17 mouse cellular contexts compared by ENCODE assay signal in the genomic region with DNA sequence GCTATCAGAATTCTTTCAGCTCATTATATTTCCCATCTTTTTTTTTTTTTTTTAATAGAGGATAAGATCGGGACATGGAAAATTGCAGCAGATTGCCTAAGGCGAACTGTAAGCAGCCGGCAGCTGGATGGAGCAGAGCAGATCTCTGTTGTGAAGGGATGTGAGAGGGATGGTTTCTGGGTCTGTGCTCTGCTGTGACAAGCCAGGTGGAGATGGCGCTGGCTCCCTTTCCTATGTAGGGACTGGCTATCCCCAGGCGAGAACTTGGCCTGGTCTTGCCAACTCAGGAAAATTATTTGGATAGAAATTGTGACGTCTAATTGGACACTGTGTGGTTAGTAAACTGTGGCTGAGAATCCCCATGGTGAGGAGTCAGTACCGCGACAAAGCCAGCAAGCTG.
DNase-seq lines count a peak whose midpoint lies in the region; ATAC-seq and TF ChIP-seq lines count a peak whose summit lies in the region.
"Had no signal": no experiment of that assay in that cellular context is flagged by ENCODE, and none has a peak within 500 bp of the region (broad histone marks: within the 10 kb centered on the region; RNA-seq: fewer than 3 reads in every experiment).

No protein-coding gene starts in this region.

- H3K4me1 ChIP-seq in embryonic facial prominence, embryonic 14.5 days (ENCODE audit: control insufficient read depth, insufficient read depth, low read length), result peaks cover 23% of the 10 kb centered on the region
- H3K4me1 ChIP-seq in hindbrain, embryonic 15.5 days (replicated peaks), result peaks cover 18% of the 10 kb centered on the region
- 0 out of 2 replicates have a peak, but pooled peaks cover 3% of the 10 kb centered on the region for H3K4me1 ChIP-seq in midbrain, postnatal 0 days (ENCODE audit: insufficient read depth, low read length)
- H3K4me1 ChIP-seq: liver, embryonic 13.5 days had no signal

- no peak overlapping the region for H3K9ac ChIP-seq in embryonic facial prominence, embryonic 14.5 days (ENCODE audit: low read depth, low read length)
- no peak overlapping the region for H3K9ac ChIP-seq in hindbrain, embryonic 15.5 days
- H3K9ac ChIP-seq in midbrain, postnatal 0 days (replicated peaks; ENCODE audit: low read length, poor library complexity, severe bottlenecking), result no peak overlapping the region
- H3K9ac ChIP-seq: heart, embryonic 12.5 days; kidney, embryonic 15.5 days; liver, embryonic 13.5 days had no signal

- ATAC-seq in embryonic facial prominence, embryonic 14.5 days (ENCODE audit: low read depth), result no peak
- ATAC-seq in hindbrain, embryonic 15.5 days (ENCODE audit: low FRiP score, low read depth), result peak; percentile 74
- ATAC-seq in midbrain, postnatal 0 days (ENCODE audit: low FRiP score), result peak; percentile 44; the same call in 1 of the 2 replicates
- no peak for ATAC-seq in megakaryocyte progenitor cell, adult 5-6 weeks (replicated peaks; ENCODE audit: poor library complexity)
- ATAC-seq: lung, postnatal 0 days had no signal

- H3K36me3 ChIP-seq in embryonic facial prominence, embryonic 14.5 days (ENCODE audit: control insufficient read depth, insufficient read depth, low read length), result no peaks in the 10 kb centered on the region
- no peaks in the 10 kb centered on the region for H3K36me3 ChIP-seq in hindbrain, embryonic 15.5 days
- no peaks in the 10 kb centered on the region for H3K36me3 ChIP-seq in midbrain, postnatal 0 days (ENCODE audit: insufficient read depth, low read length)
- H3K36me3 ChIP-seq: G1E; heart, embryonic 12.5 days; kidney, embryonic 15.5 days; liver, embryonic 13.5 days had no signal

- no peak for TF ChIP-seq CTCF in layer of hippocampus, adult 2 months (conservative IDR thresholded peaks at IDR 0.05)
- TF ChIP-seq CTCF in midbrain, postnatal 0 days (IDR thresholded peaks at IDR 0.05), result no peak

- H3K4me2 ChIP-seq in embryonic facial prominence, embryonic 14.5 days (ENCODE audit: low read depth, low read length), result no peak overlapping the region
- H3K4me2 ChIP-seq in hindbrain, embryonic 15.5 days, result no peak overlapping the region
- no peak overlapping the region for H3K4me2 ChIP-seq in midbrain, postnatal 0 days (ENCODE audit: low read depth, low read length, poor library complexity, severe bottlenecking)
- H3K4me2 ChIP-seq: heart, embryonic 12.5 days; kidney, embryonic 15.5 days; liver, embryonic 13.5 days had no signal

- no peaks in the 10 kb centered on the region for H3K9me3 ChIP-seq in embryonic facial prominence, embryonic 14.5 days (ENCODE audit: control insufficient read depth, low read length)
- H3K9me3 ChIP-seq in hindbrain, embryonic 15.5 days, result no peaks in the 10 kb centered on the region
- H3K9me3 ChIP-seq in midbrain, postnatal 0 days (ENCODE audit: low read length), result no peaks in the 10 kb centered on the region
- H3K9me3 ChIP-seq: G1E; heart, embryonic 12.5 days; kidney, embryonic 15.5 days; liver, embryonic 13.5 days had no signal

- DNase-seq in layer of hippocampus, adult 2 months (ENCODE audit: low spot score in 2 of 2), result no peak
- no peak for DNase-seq in layer of hippocampus, adult 8-10 months (ENCODE audit: low spot score in 2 of 2)
- peak; percentile 43 for DNase-seq in embryonic facial prominence, embryonic 14.5 days (ENCODE audit: low spot score)
- no peak for DNase-seq in midbrain, postnatal 0 days (ENCODE audit: low spot score)
- no peak for DNase-seq in gastrocnemius, adult 8-10 months (ENCODE audit: low spot score in 2 of 2)
- no peak for DNase-seq in lung, postnatal 4 days
- DNase-seq: adrenal gland, postnatal 36 days; cerebellum, adult 11 months; gastrocnemius, postnatal 14 days; liver, embryonic 13.5 days; right cerebral cortex, postnatal 14 days had no signal

- no peak overlapping the region for H3K4me3 ChIP-seq in layer of hippocampus, adult 2 months
- H3K4me3 ChIP-seq in embryonic facial prominence, embryonic 14.5 days (ENCODE audit: low read depth, low read length), result no peak overlapping the region
- H3K4me3 ChIP-seq in hindbrain, embryonic 15.5 days, result no peak overlapping the region
- no peak overlapping the region for H3K4me3 ChIP-seq in midbrain, postnatal 0 days (ENCODE audit: low read depth, low read length)
- H3K4me3 ChIP-seq: heart, embryonic 12.5 days; kidney, embryonic 15.5 days; liver, embryonic 13.5 days had no signal

- 45% methylated on average over 8 of the region's 8 CpGs for WGBS in embryonic facial prominence, embryonic 14.5 days
- 36% methylated on average over 8 of the region's 8 CpGs for WGBS in hindbrain, embryonic 15.5 days
- WGBS in midbrain, postnatal 0 days, result 46% methylated on average over 8 of the region's 8 CpGs

- H3K27me3 ChIP-seq in embryonic facial prominence, embryonic 14.5 days (replicated peaks; ENCODE audit: control insufficient read depth, insufficient read depth, low read length), result no peaks in the 10 kb centered on the region
- no peaks in the 10 kb centered on the region for H3K27me3 ChIP-seq in hindbrain, embryonic 15.5 days
- H3K27me3 ChIP-seq in midbrain, postnatal 0 days (ENCODE audit: insufficient read depth, low read length), result no peaks in the 10 kb centered on the region
- H3K27me3 ChIP-seq: heart, embryonic 12.5 days; kidney, embryonic 15.5 days had no signal

- 0 out of 2 replicates have a peak overlapping the region, but pooled peaks have one; percentile 18 for H3K27ac ChIP-seq in layer of hippocampus, adult 2 months
- peak overlapping the region; percentile 49 for H3K27ac ChIP-seq in embryonic facial prominence, embryonic 14.5 days (replicated peaks; ENCODE audit: low read depth, low read length)
- peak overlapping the region; percentile 61 for H3K27ac ChIP-seq in hindbrain, embryonic 15.5 days (replicated peaks)
- H3K27ac ChIP-seq in midbrain, postnatal 0 days (ENCODE audit: low read depth, low read length), result no peak overlapping the region
- H3K27ac ChIP-seq: kidney, embryonic 15.5 days; liver, embryonic 13.5 days had no signal

Comparison
In these comparisons a context has a peak if more than half of its experiments do, and no peak if none do; other contexts are left out.
1. ATAC-seq: peak in hindbrain, embryonic 15.5 days (single experiment) and midbrain, postnatal 0 days (single experiment); none in embryonic facial prominence, embryonic 14.5 days (single experiment) and megakaryocyte progenitor cell, adult 5-6 weeks (single experiment).